Mouse (Mus musculus) ZHBTc4 (cell line): Measurements from ENCODE around the gene Tph1.
"Not testable (repeated sequence)": the region's sequence is repeated elsewhere in the genome, so short reads cannot be mapped to it uniquely, and the experiment has no call there.

ENCODE experiments used
- DNase-seq: peaks from one replicate; pipeline ENCODE4 v3.0.0-alpha.2; 2011; ENCODE audit warnings: low read depth, low spot score

Tph1 gene

GRCm38 (mm10) chr7:46672160-46672672 is at the start of gene Tph1:
Tph1 (minus strand) TSS chr7:46672537.
- no peak for DNase-seq

GRCm38 (mm10) chr7:46720460-46720859 is 48.1 kb upstream of the Tph1 start:
- DNase-seq, result no peak

- no peak for DNase-seq
These were observed 47.2 kb upstream of the Tph1 start for GRCm38 (mm10) chr7:46719526-46719925.

- no peak for DNase-seq
These were observed 46.4 kb upstream of the Tph1 start for GRCm38 (mm10) chr7:46718591-46719270.

- DNase-seq, result no peak
These were observed 44.6 kb upstream of the Tph1 start for GRCm38 (mm10) chr7:46716897-46717296.

- no peak for DNase-seq
These were observed 43.3 kb upstream of the Tph1 start, which contains the start of gene Saa3 for GRCm38 (mm10) chr7:46715600-46715999. Saa3 (minus strand) TSS chr7:46715700.

GRCm38 (mm10) chr7:46714518-46714917 is 42.2 kb upstream of the Tph1 start:
- peak; percentile 86 for DNase-seq

- no peak for DNase-seq
These were observed 39.9 kb upstream of the Tph1 start for GRCm38 (mm10) chr7:46712250-46712649.

- peak; percentile 96 for DNase-seq
These were observed 38.1 kb upstream of the Tph1 start, which contains the start of gene Saal1 for GRCm38 (mm10) chr7:46710390-46710844. Saal1 (minus strand) TSS chr7:46710680.

GRCm38 (mm10) chr7:46700521-46701025 is 28.2 kb upstream of the Tph1 start:
- no peak for DNase-seq

- no peak for DNase-seq
These were observed 24.4 kb upstream of the Tph1 start for GRCm38 (mm10) chr7:46696754-46697153.

- DNase-seq, result peak; percentile 18
These were observed 14.5 kb upstream of the Tph1 start for GRCm38 (mm10) chr7:46686827-46687226.

GRCm38 (mm10) chr7:46680732-46681131 is 8.4 kb upstream of the Tph1 start:
- DNase-seq, result no peak

- DNase-seq, result not testable (repeated sequence)
These were observed 6.7 kb upstream of the Tph1 start for GRCm38 (mm10) chr7:46679044-46679443.

GRCm38 (mm10) chr7:46678417-46678816 is 6.1 kb upstream of the Tph1 start:
- no peak for DNase-seq

- no peak for DNase-seq
These were observed 4.5 kb upstream of the Tph1 start for GRCm38 (mm10) chr7:46676808-46677360.

GRCm38 (mm10) chr7:46675886-46676285 is 3.5 kb upstream of the Tph1 start:
- DNase-seq, result no peak

- no peak for DNase-seq
These were observed 2.7 kb upstream of the Tph1 start for GRCm38 (mm10) chr7:46675061-46675460.

GRCm38 (mm10) chr7:46667256-46667655 is 5.1 kb downstream of the Tph1 start:
- DNase-seq, result peak; percentile 52

- peak; percentile 73 for DNase-seq
These were observed 7.1 kb downstream of the Tph1 start for GRCm38 (mm10) chr7:46665236-46665635.

- DNase-seq, result peak; percentile 40
These were observed 10.7 kb downstream of the Tph1 start for GRCm38 (mm10) chr7:46661591-46662090.

- no peak for DNase-seq
These were observed 20.1 kb downstream of the Tph1 start for GRCm38 (mm10) chr7:46652279-46652678.

- DNase-seq, result peak; percentile 46
These were observed 22.1 kb downstream of the Tph1 start for GRCm38 (mm10) chr7:46650231-46650630.
